Mouse (Mus musculus) midbrain, embryonic 11.5 days (tissue): ENCODE data around the gene Arhgef25. TPM values are rescaled to one million over a fixed set of nuclear protein-coding genes. Genes with fewer than 3 reads are reported as not detected.

Source experiments
- ATAC-seq: fragments of 200-750 bp; cut with Nextera tagmentation; 2 replicates; pipeline ENCODE4 v1.8.0; 2017; ENCODE audit warnings: moderate TSS enrichment, moderate library complexity; ENCODE audit not compliant: low FRiP score
- DNase-seq: peaks from one replicate; pipeline ENCODE4 v3.0.0; 2015; ENCODE audit warnings: low spot score; ENCODE audit errors: missing footprints
- H3K27ac ChIP-seq: fragments of 300-500 bp; sonication (generic); 2 replicates; pipeline ENCODE4 v1.5.1; 2014; ENCODE audit warnings: low read depth, low read length
- H3K27me3 ChIP-seq: fragments of 300-500 bp; sonication (generic); 2 replicates; pipeline ENCODE4 v1.6.1; 2014; ENCODE audit warnings: mild to moderate bottlenecking, low read length, moderate library complexity, mixed read lengths; ENCODE audit not compliant: control insufficient read depth, insufficient read depth
- H3K36me3 ChIP-seq: fragments of 300-500 bp; sonication (generic); 2 replicates; pipeline ENCODE4 v1.6.1; 2014; ENCODE audit warnings: mild to moderate bottlenecking, low read length, moderate library complexity, mixed read lengths; ENCODE audit not compliant: control insufficient read depth, insufficient read depth
- H3K4me1 ChIP-seq: fragments of 300-500 bp; sonication (generic); 2 replicates; pipeline ENCODE4 v1.6.1; 2014; ENCODE audit warnings: low read length; ENCODE audit not compliant: control insufficient read depth, insufficient read depth
- H3K4me2 ChIP-seq: fragments of 300-500 bp; sonication (generic); 2 replicates; pipeline ENCODE4 v1.6.1; 2014; ENCODE audit warnings: mild to moderate bottlenecking, moderate library complexity
- H3K4me3 ChIP-seq: fragments of 300-500 bp; sonication (generic); 2 replicates; pipeline ENCODE4 v1.5.1; 2014; ENCODE audit warnings: low read depth, low read length
- H3K9ac ChIP-seq: fragments of 300-500 bp; sonication (generic); 2 replicates; pipeline ENCODE4 v1.6.1; 2014; ENCODE audit warnings: low read length
- H3K9me3 ChIP-seq: fragments of 300-500 bp; sonication (generic); 2 replicates; pipeline ENCODE4 v1.6.1; 2016; ENCODE audit warnings: low read length; ENCODE audit not compliant: control insufficient read depth
- WGBS: fragments of 180-500 bp; shearing (Covaris S2); extraction: QIAGEN DNeasy Blood & Tissue Kit; methylation state at CpG from one replicate; pipeline ENCODE4 v1.1.7; 2014; 5-methylcytosine and 5-hydroxymethylcytosine counted together
- polyA plus RNA-seq: library from polyadenylated mRNA; unstranded; fragments of >200 nt; fragmentation: Nextera tagmentation; extraction: Ambion mirVana; gene quantifications from 2 replicates; pipeline ENCODE4 v1.2.1, GENCODE M21; 2014

Arhgef25 gene
- polyA plus RNA-seq, 1 experiment from 2014 or later = 25.8 TPM

GRCm38 (mm10) chr10:127177235-127177634, 12.6 kb downstream of the Arhgef25 start:
- DNase-seq = no peak
- H3K4me3 ChIP-seq = no peak overlapping the region
- H3K36me3 ChIP-seq = no peaks in the 10 kb centered on the region
- peaks cover 12% of the 10 kb centered on the region for H3K4me1 ChIP-seq
- H3K9ac ChIP-seq = no peak overlapping the region
- H3K27me3 ChIP-seq = peaks cover 49% of the 10 kb centered on the region
- H3K4me2 ChIP-seq = no peak overlapping the region
- ATAC-seq = no peak
- H3K27ac ChIP-seq = no peak overlapping the region
- H3K9me3 ChIP-seq = no peaks in the 10 kb centered on the region
- 18% methylated on average over 9 of the region's 9 CpGs for WGBS

GRCm38 (mm10) chr10:127176756-127177155, 13.1 kb downstream of the Arhgef25 start:
- Histone ChIP-seq H3K4me1 (peaks cover 12% of the 10 kb centered on the region), H3K4me3 (no peak overlapping the region), H3K4me2 (no peak overlapping the region), H3K9me3 (no peaks in the 10 kb centered on the region), H3K9ac (no peak overlapping the region), H3K27me3 (peaks cover 50% of the 10 kb centered on the region), H3K27ac (no peak overlapping the region), H3K36me3 (no peaks in the 10 kb centered on the region)
- DNase-seq = peak; percentile 82
- WGBS = 7% methylated on average over 7 of the region's 7 CpGs
- ATAC-seq = no peak

GRCm38 (mm10) chr10:127176228-127176627, 13.7 kb downstream of the Arhgef25 start:
- Histone ChIP-seq H3K4me2 (no peak overlapping the region), H3K4me3 (no peak overlapping the region), H3K9ac (no peak overlapping the region), H3K36me3 (no peaks in the 10 kb centered on the region), H3K27me3 (peaks cover 54% of the 10 kb centered on the region), H3K27ac (no peak overlapping the region), H3K4me1 (peaks cover 12% of the 10 kb centered on the region), H3K9me3 (no peaks in the 10 kb centered on the region)
- DNase-seq = peak; percentile 83
- 42% methylated on average over 3 of the region's 3 CpGs for WGBS
- no peak for ATAC-seq

GRCm38 (mm10) chr10:127174170-127174569, 15.7 kb downstream of the Arhgef25 start:
- H3K4me1 ChIP-seq = peaks cover 12% of the 10 kb centered on the region
- peaks cover 54% of the 10 kb centered on the region for H3K27me3 ChIP-seq
- no peaks in the 10 kb centered on the region for H3K9me3 ChIP-seq
- no peak overlapping the region for H3K4me3 ChIP-seq
- DNase-seq (no peak), ATAC-seq (no peak)
- no peak overlapping the region for H3K9ac ChIP-seq
- H3K27ac ChIP-seq = no peak overlapping the region
- WGBS = 93% methylated on average over 7 of the region's 7 CpGs
- no peaks in the 10 kb centered on the region for H3K36me3 ChIP-seq
- no peak overlapping the region for H3K4me2 ChIP-seq

- Histone ChIP-seq H3K4me2 (no peak overlapping the region), H3K27me3 (peaks cover 49% of the 10 kb centered on the region), H3K9ac (no peak overlapping the region), H3K4me3 (no peak overlapping the region), H3K9me3 (no peaks in the 10 kb centered on the region), H3K27ac (no peak overlapping the region), H3K36me3 (no peaks in the 10 kb centered on the region), H3K4me1 (peaks cover 12% of the 10 kb centered on the region)
- 85% methylated on average over 16 of the region's 16 CpGs for WGBS
- no peak for DNase-seq
- no peak for ATAC-seq
Observed at GRCm38 (mm10) chr10:127173148-127174065, 16.5 kb downstream of the Arhgef25 start.

GRCm38 (mm10) chr10:127171631-127172200, 18.2 kb downstream of the Arhgef25 start:
- Histone ChIP-seq H3K4me2 (no peak overlapping the region), H3K27ac (no peak overlapping the region), H3K9me3 (no peaks in the 10 kb centered on the region), H3K4me1 (peaks cover 3% of the 10 kb centered on the region; the same call in 1 of the 2 replicates), H3K27me3 (peaks cover 49% of the 10 kb centered on the region), H3K4me3 (no peak overlapping the region), H3K9ac (no peak overlapping the region), H3K36me3 (no peaks in the 10 kb centered on the region)
- WGBS = 83% methylated on average over 15 of the region's 15 CpGs
- DNase-seq (no peak), ATAC-seq (no peak)

- DNase-seq (peak; percentile 98), ATAC-seq (peak; percentile 66)
- H3K4me1 ChIP-seq = peaks cover 3% of the 10 kb centered on the region; the same call in 1 of the 2 replicates
- H3K9ac ChIP-seq = 0 out of 2 replicates have a peak overlapping the region, but pooled peaks have one; percentile 30
- under 1% methylated on average over 29 of the region's 29 CpGs for WGBS
- no peaks in the 10 kb centered on the region for H3K9me3 ChIP-seq
- peak overlapping the region; percentile 23 for H3K4me3 ChIP-seq
- H3K36me3 ChIP-seq = no peaks in the 10 kb centered on the region
- H3K4me2 ChIP-seq = peak overlapping the region; percentile 46
- H3K27me3 ChIP-seq = peaks cover 53% of the 10 kb centered on the region
- H3K27ac ChIP-seq = no peak overlapping the region
Observed at GRCm38 (mm10) chr10:127170837-127171272, 19.0 kb downstream of the Arhgef25 start.

- peak; percentile 87 for DNase-seq
Observed at GRCm38 (mm10) chr10:127170002-127170401, 19.9 kb downstream of the Arhgef25 start.

GRCm38 (mm10) chr10:127167614-127168192, 22.2 kb downstream of the Arhgef25 start:
- Histone ChIP-seq H3K4me2 (no peak overlapping the region), H3K9me3 (no peaks in the 10 kb centered on the region), H3K27ac (no peak overlapping the region), H3K4me3 (no peak overlapping the region), H3K27me3 (peaks cover 60% of the 10 kb centered on the region), H3K4me1 (peaks cover 9% of the 10 kb centered on the region), H3K36me3 (no peaks in the 10 kb centered on the region), H3K9ac (no peak overlapping the region)
- 61% methylated on average over 10 of the region's 10 CpGs for WGBS
- DNase-seq = peak; percentile 83
- no peak for ATAC-seq

More at GRCm38 (mm10) chr10:127170002-127170401, 19.9 kb downstream of the Arhgef25 start:
- H3K9me3 ChIP-seq = no peaks in the 10 kb centered on the region
- ATAC-seq = no peak
- H3K4me1 ChIP-seq = peaks cover 9% of the 10 kb centered on the region
- peak overlapping the region; percentile 23 for H3K4me3 ChIP-seq
- no peaks in the 10 kb centered on the region for H3K36me3 ChIP-seq
- H3K9ac ChIP-seq = no peak overlapping the region
- no peak overlapping the region for H3K27ac ChIP-seq
- peak overlapping the region; percentile 46 for H3K4me2 ChIP-seq
- H3K27me3 ChIP-seq = peaks cover 60% of the 10 kb centered on the region
- WGBS = 2% methylated on average over 22 of the region's 22 CpGs
